Mouse (Mus musculus) kidney, embryonic 15.5 days (tissue): ENCODE measurements around the gene Nr1i3. TPM values are rescaled to one million over a fixed set of nuclear protein-coding genes. Genes with fewer than 3 reads are reported as not detected.
A peak's percentile ranks its signal among the peaks of the same experiment; 100 is the strongest.

ENCODE experiments used
- ATAC-seq: fragments of 200-750 bp; cut with Nextera tagmentation; replicated peaks from 2 replicates; pipeline ENCODE4 v1.8.0; 2017; ENCODE audit warnings: moderate TSS enrichment; ENCODE audit not compliant: low FRiP score
- H3K27ac ChIP-seq: fragments of 300-500 bp; sonication (generic); 2 replicates; pipeline ENCODE4 v1.5.1; 2015; ENCODE audit warnings: mild to moderate bottlenecking, inconsistent platforms
- H3K27me3 ChIP-seq: fragments of 300-500 bp; sonication (generic); 2 replicates; pipeline ENCODE4 v1.6.1; 2015; ENCODE audit warnings: inconsistent platforms
- H3K36me3 ChIP-seq: fragments of 300-500 bp; sonication (generic); 2 replicates; pipeline ENCODE4 v1.6.1; 2015; ENCODE audit warnings: inconsistent platforms
- H3K4me1 ChIP-seq: fragments of 300-500 bp; sonication (generic); 2 replicates; pipeline ENCODE4 v1.6.1; 2015; ENCODE audit warnings: inconsistent platforms
- H3K4me2 ChIP-seq: fragments of 300-500 bp; sonication (generic); 2 replicates; pipeline ENCODE4 v1.6.1; 2015; ENCODE audit warnings: moderate library complexity, mild to moderate bottlenecking, inconsistent platforms
- H3K4me3 ChIP-seq: fragments of 300-500 bp; sonication (generic); replicated peaks from 2 replicates; pipeline ENCODE4 v1.5.1; 2015; ENCODE audit warnings: mild to moderate bottlenecking, inconsistent platforms
- H3K9ac ChIP-seq: fragments of 300-500 bp; sonication (generic); 2 replicates; pipeline ENCODE4 v1.6.1; 2015; ENCODE audit warnings: mild to moderate bottlenecking, inconsistent platforms
- H3K9me3 ChIP-seq: fragments of 300-500 bp; sonication (generic); replicated peaks from 2 replicates; pipeline ENCODE4 v1.6.1; 2016; ENCODE audit warnings: inconsistent platforms
- WGBS: fragments of 180-500 bp; shearing (Covaris S2); methylation state at CpG from one replicate; pipeline ENCODE4 v1.1.7; 2015; ENCODE audit warnings: mixed read lengths; 5-methylcytosine and 5-hydroxymethylcytosine counted together
- polyA plus RNA-seq: library from polyadenylated mRNA; unstranded; fragments of >200 nt; fragmentation: Nextera tagmentation; extraction: Ambion mirVana; gene quantifications from 2 replicates; pipeline ENCODE4 v1.2.1, GENCODE M21; 2015

The Nr1i3 gene
- polyA plus RNA-seq, 1 experiment from 2014 or later: 0.26 TPM

DNA sequence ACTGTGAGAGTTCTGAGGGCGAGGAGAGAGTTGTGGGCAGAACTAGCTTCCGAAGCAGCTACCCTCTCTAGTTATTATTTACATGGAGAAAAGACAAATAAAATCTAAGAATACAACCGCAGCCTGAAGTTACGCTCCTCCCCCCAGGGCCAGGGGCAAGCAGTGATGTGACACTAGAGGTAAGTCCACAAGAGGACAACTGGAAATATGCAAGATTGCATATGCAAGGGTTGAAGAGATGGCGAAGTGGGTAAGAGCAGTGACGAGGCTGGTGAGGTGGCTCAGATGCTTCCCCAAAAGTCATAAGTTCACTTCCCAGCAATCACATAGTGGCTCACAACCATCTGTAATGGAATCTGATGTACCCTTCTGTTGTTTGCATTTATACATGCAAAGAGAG lies 9.4 kb downstream of the Nr1i3 start:
- no peak for ATAC-seq
- H3K4me3 ChIP-seq: peak overlapping the region; percentile 74
- peaks cover 23% of the 10 kb centered on the region for H3K36me3 ChIP-seq
- 81% methylated on average over 6 of the region's 6 CpGs for WGBS
- peaks cover 20% of the 10 kb centered on the region for H3K4me1 ChIP-seq
- H3K9me3 ChIP-seq: no peaks in the 10 kb centered on the region
- H3K27me3 ChIP-seq: no peaks in the 10 kb centered on the region
- peak overlapping the region; percentile 95 for H3K27ac ChIP-seq
- H3K9ac ChIP-seq: 0 out of 2 replicates have a peak overlapping the region, but pooled peaks have one; percentile 25
- peak overlapping the region; percentile 52 for H3K4me2 ChIP-seq

GRCm38 (mm10) chr1:171223796-171224195 lies 10.0 kb downstream of the Nr1i3 start:
- Histone ChIP-seq H3K9me3 (no peaks in the 10 kb centered on the region), H3K4me2 (no peak overlapping the region), H3K27me3 (no peaks in the 10 kb centered on the region), H3K36me3 (peaks cover 16% of the 10 kb centered on the region), H3K4me3 (no peak overlapping the region), H3K27ac (no peak overlapping the region), H3K4me1 (peaks cover 20% of the 10 kb centered on the region), H3K9ac (no peak overlapping the region)
- WGBS: 71% methylated on average over 2 of the region's 2 CpGs
- no peak for ATAC-seq

DNA sequence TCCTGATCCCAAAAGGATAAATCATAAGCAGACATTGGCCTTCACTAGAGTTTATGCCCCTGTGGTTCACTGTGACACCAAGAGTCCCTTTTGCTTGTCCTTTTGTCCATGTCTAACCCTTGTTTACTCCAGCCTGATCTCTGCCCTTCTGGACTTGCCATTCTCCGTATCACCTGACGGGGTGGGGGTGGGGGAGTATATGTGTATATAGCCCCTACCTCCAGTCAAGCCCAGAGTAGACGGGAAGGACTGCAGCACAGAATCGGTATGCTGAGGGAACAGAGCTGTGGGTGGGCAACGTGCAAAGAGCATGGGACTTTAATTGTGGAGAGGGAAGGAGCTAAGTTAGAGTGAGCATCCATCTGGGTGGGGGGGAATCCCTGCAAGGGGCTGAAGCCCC lies 11.1 kb downstream of the Nr1i3 start, which contains the start of gene Apoa2:
TSS of gene Apoa2 (plus strand) at position 198 of the 400 bp plus-strand sequence.
- H3K27me3 ChIP-seq: no peaks in the 10 kb centered on the region
- H3K9ac ChIP-seq: no peak within 1 kb of the TSS
- no peaks in the 10 kb centered on the region for H3K9me3 ChIP-seq
- H3K36me3 ChIP-seq: peaks cover 6% of the 10 kb centered on the region
- peaks cover 24% of the 10 kb centered on the region for H3K4me1 ChIP-seq
- 69% methylated on average over 5 of the region's 5 CpGs for WGBS
- no peak for ATAC-seq
- H3K4me3 ChIP-seq: no peak within 1 kb of the TSS
- H3K27ac ChIP-seq: no peak within 1 kb of the TSS
- H3K4me2 ChIP-seq: no peak within 1 kb of the TSS

- Histone ChIP-seq H3K4me1 (peaks cover 20% of the 10 kb centered on the region), H3K27me3 (no peaks in the 10 kb centered on the region), H3K36me3 (no peaks in the 10 kb centered on the region), H3K4me2 (no peak overlapping the region), H3K9ac (no peak overlapping the region), H3K27ac (no peak overlapping the region), H3K9me3 (no peaks in the 10 kb centered on the region), H3K4me3 (no peak overlapping the region)
- 54% methylated on average over 4 of the region's 4 CpGs for WGBS
- no peak for ATAC-seq
Measured at GRCm38 (mm10) chr1:171226780-171227179, 13.0 kb downstream of the Nr1i3 start.

- H3K4me1 ChIP-seq: peaks cover 18% of the 10 kb centered on the region
- ATAC-seq: no peak
- no peaks in the 10 kb centered on the region for H3K36me3 ChIP-seq
- no peak overlapping the region for H3K4me3 ChIP-seq
- WGBS: 71% methylated on average over 1 of the region's 1 CpGs
- no peaks in the 10 kb centered on the region for H3K27me3 ChIP-seq
- no peaks in the 10 kb centered on the region for H3K9me3 ChIP-seq
- no peak overlapping the region for H3K4me2 ChIP-seq
- H3K9ac ChIP-seq: no peak overlapping the region
- H3K27ac ChIP-seq: no peak overlapping the region
Measured at GRCm38 (mm10) chr1:171227879-171228278, 14.1 kb downstream of the Nr1i3 start.

- Histone ChIP-seq H3K36me3 (peaks cover 16% of the 10 kb centered on the region), H3K4me1 (peaks cover 13% of the 10 kb centered on the region; the same call in 1 of the 2 replicates), H3K4me3 (no peak overlapping the region), H3K4me2 (no peak overlapping the region), H3K27me3 (no peaks in the 10 kb centered on the region), H3K27ac (peak overlapping the region; percentile 49), H3K9ac (no peak overlapping the region), H3K9me3 (no peaks in the 10 kb centered on the region)
- 43% methylated on average over 6 of the region's 6 CpGs for WGBS
- no peak for ATAC-seq
Measured at GRCm38 (mm10) chr1:171229750-171230149, 16.0 kb downstream of the Nr1i3 start.

- Histone ChIP-seq H3K9ac (no peak overlapping the region), H3K27me3 (no peaks in the 10 kb centered on the region), H3K4me1 (peaks cover 13% of the 10 kb centered on the region; the same call in 1 of the 2 replicates), H3K9me3 (no peaks in the 10 kb centered on the region), H3K4me2 (no peak overlapping the region), H3K4me3 (no peak overlapping the region), H3K36me3 (peaks cover 20% of the 10 kb centered on the region), H3K27ac (0 out of 2 replicates have a peak overlapping the region, but pooled peaks have one; percentile 49)
- WGBS: 61% methylated on average over 3 of the region's 3 CpGs
- ATAC-seq: no peak
Measured at GRCm38 (mm10) chr1:171230215-171230614, 16.4 kb downstream of the Nr1i3 start.

GRCm38 (mm10) chr1:171231844-171232243 lies 18.1 kb downstream of the Nr1i3 start:
- ATAC-seq: no peak
- Histone ChIP-seq H3K36me3 (peaks cover 37% of the 10 kb centered on the region), H3K9me3 (no peaks in the 10 kb centered on the region), H3K27ac (no peak overlapping the region), H3K9ac (no peak overlapping the region), H3K27me3 (no peaks in the 10 kb centered on the region), H3K4me3 (no peak overlapping the region), H3K4me2 (no peak overlapping the region), H3K4me1 (peaks cover 13% of the 10 kb centered on the region; the same call in 1 of the 2 replicates)
- 82% methylated on average over 4 of the region's 4 CpGs for WGBS

DNA sequence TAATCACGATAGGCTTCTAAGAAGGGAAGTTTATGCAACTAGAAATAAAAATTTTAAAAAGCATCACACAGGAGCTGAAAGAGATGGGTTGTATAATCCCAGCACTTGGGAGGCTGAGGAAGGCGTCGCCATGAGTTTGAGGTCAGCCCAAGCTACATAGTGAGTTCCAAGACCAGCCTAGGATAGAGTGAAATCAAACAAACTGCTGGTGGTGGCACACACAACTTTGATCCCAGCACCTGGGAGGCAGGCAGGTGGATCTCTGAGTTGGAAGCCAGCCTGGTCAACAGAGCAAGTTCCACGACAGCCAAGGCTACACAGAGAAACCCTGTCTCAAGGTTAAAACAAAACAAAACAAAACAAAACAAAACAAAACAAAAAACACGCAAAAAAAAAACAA lies 18.6 kb downstream of the Nr1i3 start:
- 84% methylated on average over 5 of the region's 5 CpGs for WGBS
- no peak overlapping the region for H3K4me2 ChIP-seq
- no peak overlapping the region for H3K27ac ChIP-seq
- H3K4me3 ChIP-seq: no peak overlapping the region
- peaks cover 42% of the 10 kb centered on the region for H3K36me3 ChIP-seq
- H3K9ac ChIP-seq: no peak overlapping the region
- H3K4me1 ChIP-seq: peaks cover 13% of the 10 kb centered on the region; the same call in 1 of the 2 replicates
- no peak for ATAC-seq
- H3K27me3 ChIP-seq: no peaks in the 10 kb centered on the region
- H3K9me3 ChIP-seq: no peaks in the 10 kb centered on the region

DNA sequence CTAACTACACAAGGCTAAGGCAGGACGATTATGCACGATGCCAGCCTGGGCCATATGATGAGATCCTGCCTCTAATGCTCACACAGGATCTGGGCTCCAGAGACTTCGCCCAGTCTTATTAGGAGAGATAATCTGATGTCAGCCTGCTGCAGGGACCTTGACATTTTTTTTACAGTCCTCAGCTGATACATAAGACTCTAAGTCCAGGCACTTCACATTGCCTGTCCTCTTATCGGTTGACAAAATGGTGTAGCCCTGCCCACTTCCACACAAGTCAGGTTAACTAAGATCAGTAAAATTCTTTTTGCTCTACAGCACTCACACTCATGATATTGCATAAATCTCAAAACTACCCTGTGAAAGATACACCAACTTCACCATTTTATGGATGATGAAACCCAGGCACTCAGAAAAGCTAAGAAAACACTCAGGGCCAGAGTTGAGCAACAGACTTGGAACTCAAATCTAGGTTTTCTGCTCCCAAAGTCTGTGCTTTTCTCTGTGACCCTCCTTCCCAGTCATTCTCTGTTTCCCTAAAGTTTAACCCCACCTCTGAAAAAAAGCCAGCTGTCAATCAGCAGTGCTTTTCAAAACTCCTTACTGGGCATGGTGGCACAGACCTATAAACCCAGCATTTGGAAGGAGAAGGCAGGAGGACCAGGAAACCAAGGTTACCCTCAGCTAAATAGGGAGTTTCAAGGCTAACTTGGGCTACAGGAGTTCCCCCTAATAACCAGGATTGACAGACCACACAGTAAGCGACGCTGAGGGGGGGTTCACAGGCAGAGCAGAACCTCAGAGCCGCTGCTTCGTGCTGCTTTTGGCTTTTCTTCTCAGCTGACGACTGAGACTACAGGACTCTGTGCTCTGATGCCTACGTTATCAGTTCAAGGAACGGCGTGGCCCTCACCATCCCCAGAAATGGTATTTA lies 19.3 kb downstream of the Nr1i3 start:
- H3K4me1 ChIP-seq: peaks cover 13% of the 10 kb centered on the region; the same call in 1 of the 2 replicates
- no peak overlapping the region for H3K4me3 ChIP-seq
- H3K9me3 ChIP-seq: no peaks in the 10 kb centered on the region
- H3K27ac ChIP-seq: no peak overlapping the region; the same call in 1 of the 2 replicates
- H3K9ac ChIP-seq: no peak overlapping the region
- no peak for ATAC-seq
- H3K27me3 ChIP-seq: no peaks in the 10 kb centered on the region
- H3K4me2 ChIP-seq: no peak overlapping the region
- WGBS: 88% methylated on average over 12 of the region's 12 CpGs
- H3K36me3 ChIP-seq: peaks cover 49% of the 10 kb centered on the region

- Histone ChIP-seq H3K36me3 (peaks cover 59% of the 10 kb centered on the region), H3K4me3 (no peak within 1 kb of the TSS), H3K9ac (no peak within 1 kb of the TSS), H3K4me1 (peaks cover 13% of the 10 kb centered on the region; the same call in 1 of the 2 replicates), H3K9me3 (no peaks in the 10 kb centered on the region), H3K4me2 (no peak within 1 kb of the TSS), H3K27me3 (no peaks in the 10 kb centered on the region), H3K27ac (no peak within 1 kb of the TSS; the same call in 1 of the 2 replicates)
- WGBS: 88% methylated on average over 14 of the region's 14 CpGs
- no peak for ATAC-seq
Measured at GRCm38 (mm10) chr1:171234126-171234525, 20.4 kb downstream of the Nr1i3 start, which contains the start of gene Fcer1g. Fcer1g (minus strand) TSS chr1:171234365.

- no peak overlapping the region for H3K4me3 ChIP-seq
- H3K9ac ChIP-seq: no peak overlapping the region
- peaks cover 63% of the 10 kb centered on the region for H3K36me3 ChIP-seq
- peaks cover 13% of the 10 kb centered on the region; the same call in 1 of the 2 replicates for H3K4me1 ChIP-seq
- no peak for ATAC-seq
- H3K9me3 ChIP-seq: no peaks in the 10 kb centered on the region
- WGBS: 78% methylated on average over 4 of the region's 4 CpGs
- H3K27ac ChIP-seq: no peak overlapping the region
- no peak overlapping the region for H3K4me2 ChIP-seq
- no peaks in the 10 kb centered on the region for H3K27me3 ChIP-seq
Measured at GRCm38 (mm10) chr1:171234538-171234937, 20.8 kb downstream of the Nr1i3 start.
